Mouse (Mus musculus) megakaryocyte, embryonic 14.5 days (primary cell): Measurements from ENCODE around the gene 1700037C18Rik.

Experiments
- FLI1 ChIP-seq: IDR thresholded peaks from 2 replicates; pipeline ENCODE4 v1.6.1; 2012; ENCODE audit warnings: low read length, inconsistent platforms, mixed read lengths
- GATA1 ChIP-seq: IDR thresholded peaks from 3 replicates; pipeline ENCODE4 v1.6.1; 2012; ENCODE audit warnings: mixed read lengths, low read length, inconsistent platforms, borderline replicate concordance

DNA sequence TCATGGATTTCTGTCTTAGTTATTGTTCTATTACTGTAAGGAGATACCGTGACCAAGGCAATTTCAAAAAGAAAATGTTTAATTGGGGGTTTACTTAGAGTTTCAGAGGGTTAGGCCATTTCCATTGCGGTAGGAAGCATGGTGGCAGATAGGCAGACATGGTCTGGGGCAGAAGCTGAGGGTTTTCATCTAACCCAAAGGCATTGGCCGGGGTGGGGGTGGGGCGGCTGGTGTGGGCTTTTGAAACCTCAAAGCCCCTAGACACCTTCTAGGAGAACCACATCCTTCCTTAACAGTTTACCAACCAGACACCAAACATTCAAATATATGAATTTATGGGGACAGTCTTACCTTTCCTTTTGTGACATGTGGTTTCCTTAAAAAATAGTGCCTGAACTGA, 49.2 kb downstream of the 1700037C18Rik start:
- TF ChIP-seq GATA1 (no peak), FLI1 (no peak)
